Mouse (Mus musculus): ENCODE measurements around the gene Primpol.

Primpol gene

DNA sequence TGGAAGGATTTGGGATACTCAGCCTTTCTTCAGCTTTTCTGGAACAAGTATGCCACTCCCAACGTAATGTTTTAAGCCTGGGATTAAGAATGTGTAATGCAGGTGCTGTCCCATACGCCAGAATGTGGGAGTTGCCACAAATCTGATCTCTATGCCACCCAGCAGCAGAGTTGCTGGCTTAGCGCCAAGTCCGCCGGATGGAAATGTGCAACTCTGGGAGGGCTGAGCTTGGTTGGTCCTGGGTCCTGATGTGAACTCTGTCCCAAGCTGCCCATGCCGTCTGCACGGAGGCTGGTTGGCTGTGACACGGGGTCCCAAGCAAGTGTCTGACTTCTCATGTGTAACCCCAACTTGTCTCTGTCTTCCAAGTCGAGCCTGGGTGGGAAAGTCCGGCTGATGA lies 90.2 kb downstream of the Primpol start:
- DNase-seq (ENCODE audit: low read depth, low spot score) = no peak
- Histone ChIP-seq H3K27me3 (ENCODE audit: control insufficient read depth, insufficient read depth, low read length, poor library complexity, severe bottlenecking) (no peaks in the 10 kb centered on the region), H3K36me3 (ENCODE audit: control insufficient read depth, insufficient read depth, low read length, poor library complexity, severe bottlenecking) (peaks cover 2% of the 10 kb centered on the region; the same call in 1 of the 2 replicates)

DNA sequence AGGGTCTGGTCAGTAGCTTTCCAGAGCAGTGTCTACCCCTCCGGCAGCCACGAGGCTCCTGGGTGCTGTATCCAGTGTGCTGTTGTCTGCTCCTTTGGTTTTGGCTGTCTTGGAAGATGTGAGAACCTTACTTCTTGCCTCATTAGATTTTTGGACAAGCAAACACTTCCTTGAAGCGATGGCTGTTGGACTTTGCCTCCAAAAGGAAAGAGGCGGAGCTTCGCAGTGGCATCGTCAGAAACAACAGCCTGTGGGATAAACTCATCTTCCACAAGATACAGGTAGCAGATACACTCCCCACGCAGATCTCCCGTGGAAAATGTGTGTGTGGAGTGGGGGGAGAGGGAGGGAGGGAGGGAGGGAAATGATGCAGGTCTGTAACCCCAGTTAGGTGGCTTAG lies 90.9 kb downstream of the Primpol start:
- no peak for DNase-seq (ENCODE audit: low read depth, low spot score)
- Histone ChIP-seq H3K27me3 (ENCODE audit: control insufficient read depth, insufficient read depth, low read length, poor library complexity, severe bottlenecking) (no peaks in the 10 kb centered on the region), H3K36me3 (ENCODE audit: control insufficient read depth, insufficient read depth, low read length, poor library complexity, severe bottlenecking) (peaks cover 2% of the 10 kb centered on the region; the same call in 1 of the 2 replicates)
